Mouse (Mus musculus) olfactory bulb, adult 2 months (tissue): ENCODE measurements around the gene Slc7a7. TPM values are rescaled to one million over a fixed set of nuclear protein-coding genes. Genes with fewer than 3 reads are reported as not detected.

Source experiments
- H3K27ac ChIP-seq: fragments of 200-500 bp; 2 replicates; pipeline ENCODE4 v1.5.1; 2012; ENCODE audit warnings: low read depth, low read length; ENCODE audit not compliant: insufficient read depth
- H3K4me1 ChIP-seq: fragments of 200-500 bp; 2 replicates; pipeline ENCODE4 v1.6.1; 2012; ENCODE audit warnings: low read length; ENCODE audit not compliant: control insufficient read depth, insufficient read depth
- H3K4me3 ChIP-seq: fragments of 200-500 bp; 2 replicates; pipeline ENCODE4 v1.5.1; 2012; ENCODE audit warnings: mild to moderate bottlenecking, low read depth, low read length, moderate library complexity; ENCODE audit not compliant: insufficient read depth
- CTCF ChIP-seq: fragments of 200-500 bp; IDR thresholded peaks from 2 replicates; pipeline ENCODE4 v1.5.1; 2012; ENCODE audit warnings: low read depth, mild to moderate bottlenecking, low read length, moderate library complexity; ENCODE audit not compliant: insufficient read depth
- POLR2A ChIP-seq: fragments of 200-500 bp; IDR thresholded peaks from 2 replicates; pipeline ENCODE4 v1.6.1; 2012; ENCODE audit warnings: mild to moderate bottlenecking, low read depth, low read length, moderate library complexity; ENCODE audit not compliant: insufficient read depth
- WGBS: fragments of 180-500 bp; shearing (Covaris S2); methylation state at CpG from one replicate; pipeline ENCODE4 v1.1.7; 2018; 5-methylcytosine and 5-hydroxymethylcytosine counted together
- polyA plus RNA-seq: library from polyadenylated mRNA; stranded (reverse); fragments of >200 nt; gene quantifications from 2 replicates; pipeline ENCODE4 v1.2.4, GENCODE M21; 2012; ENCODE audit warnings: low replicate concordance; ENCODE audit not compliant: missing spikeins, insufficient read depth, insufficient read length

The Slc7a7 gene
- polyA plus RNA-seq, 1 experiment = not detected

- WGBS = 89% methylated on average over 5 of the region's 5 CpGs
- TF ChIP-seq POLR2A (no peak), CTCF (no peak)
- Histone ChIP-seq H3K4me3 (no peak overlapping the region), H3K4me1 (no peaks in the 10 kb centered on the region), H3K27ac (no peak overlapping the region)
Observed at GRCm38 (mm10) chr14:54324486-54324885, 93.1 kb downstream of the Slc7a7 start.

DNA sequence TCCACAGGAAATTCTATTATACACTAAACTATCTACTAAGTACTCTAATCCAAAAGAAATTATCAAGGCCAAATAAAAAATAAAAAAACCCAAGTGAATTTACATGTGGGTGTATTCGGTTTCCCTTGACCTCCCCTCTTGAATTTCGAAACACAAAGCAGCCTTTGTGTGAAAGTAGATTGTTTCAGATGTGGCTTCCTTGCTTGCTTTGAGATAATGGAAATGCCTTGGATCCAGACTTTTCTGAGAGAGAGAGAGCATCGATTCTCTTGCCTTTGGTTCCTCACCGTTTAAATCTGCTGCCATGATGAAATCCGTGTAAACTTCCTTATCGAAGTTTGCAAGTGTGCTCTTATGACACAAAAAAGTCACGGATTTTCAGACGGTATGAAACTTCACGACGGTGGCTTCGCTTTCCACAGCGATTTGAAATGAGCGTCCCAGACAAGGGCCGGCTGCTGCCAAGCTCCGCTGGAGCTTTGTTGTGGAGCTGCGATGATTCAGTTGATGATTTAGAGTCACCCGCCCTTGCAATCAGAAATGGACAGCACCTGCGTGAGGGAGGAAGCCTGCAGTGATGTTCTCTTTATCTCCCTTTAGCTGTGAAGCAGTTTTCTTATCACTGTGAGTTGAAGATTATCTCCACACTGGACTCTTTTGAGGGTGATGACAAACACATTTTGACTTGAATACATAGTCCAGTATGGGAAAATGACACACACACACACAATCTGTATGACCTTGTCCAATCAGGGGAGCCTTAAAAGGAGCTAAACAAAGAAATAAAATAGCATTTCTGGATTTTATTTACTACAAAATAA, 95.8 kb downstream of the Slc7a7 start:
- WGBS = 65% methylated on average over 18 of the region's 18 CpGs
- no peak overlapping the region for H3K27ac ChIP-seq
- H3K4me1 ChIP-seq = no peaks in the 10 kb centered on the region
- H3K4me3 ChIP-seq = no peak overlapping the region
- TF ChIP-seq POLR2A = no peak
- TF ChIP-seq CTCF = no peak

Other genes starting within 250 kb of the Slc7a7 start
- not detected in 2 replicates for gene Dad1, start 163.7 kb downstream of the Slc7a7 start, polyA plus RNA-seq
- gene Abhd4, start 163.6 kb downstream of the Slc7a7 start, polyA plus RNA-seq = not detected in 2 replicates
- gene Olfr49, start 132.8 kb downstream of the Slc7a7 start, polyA plus RNA-seq = not detected in 2 replicates
- gene Oxa1l, start 56.9 kb downstream of the Slc7a7 start, polyA plus RNA-seq = not detected in 2 replicates
- not detected in 2 replicates for gene Mrpl52, start 9.1 kb upstream of the Slc7a7 start, polyA plus RNA-seq
- not detected in 2 replicates for gene Mmp14, start 13.8 kb upstream of the Slc7a7 start, polyA plus RNA-seq
- not detected in 2 replicates for gene Lrp10, start 46.4 kb upstream of the Slc7a7 start, polyA plus RNA-seq
- not detected in 2 replicates for gene Rem2, start 58.3 kb upstream of the Slc7a7 start, polyA plus RNA-seq
- gene Prmt5, start 99.7 kb upstream of the Slc7a7 start, polyA plus RNA-seq = not detected in 2 replicates
- gene Haus4, start 136.8 kb upstream of the Slc7a7 start, polyA plus RNA-seq = not detected in 2 replicates
- gene Ajuba, start 159.8 kb upstream of the Slc7a7 start, polyA plus RNA-seq = not detected in 2 replicates
- gene 4931414P19Rik, start 188.2 kb upstream of the Slc7a7 start, polyA plus RNA-seq = not detected in 2 replicates
- gene Psmb5, start 200.2 kb upstream of the Slc7a7 start, polyA plus RNA-seq = not detected in 2 replicates
- gene Psmb11, start 203.7 kb upstream of the Slc7a7 start, polyA plus RNA-seq = not detected in 2 replicates
- not detected in 2 replicates for gene Gm17606, start 223.2 kb upstream of the Slc7a7 start, polyA plus RNA-seq
- not detected in 2 replicates for gene Cdh24, start 223.6 kb upstream of the Slc7a7 start, polyA plus RNA-seq